Mouse (Mus musculus): Measurements from ENCODE around the gene Map2k6. TPM values are rescaled to one million over a fixed set of nuclear protein-coding genes. Genes with fewer than 3 reads are reported as not detected.

Map2k6 gene
- polyA plus RNA-seq, 1 experiment from 2014 or later = 7.1 TPM

- peak overlapping the region; percentile 76 for H3K4me2 ChIP-seq
- peak overlapping the region; percentile 40 for H3K9ac ChIP-seq
- H3K4me1 ChIP-seq = peaks cover 13% of the 10 kb centered on the region; the same call in 1 of the 2 replicates
- H3K27me3 ChIP-seq (replicated peaks) = no peaks in the 10 kb centered on the region
- H3K27ac ChIP-seq = 0 out of 2 replicates have a peak overlapping the region, but pooled peaks have one; percentile 11
- WGBS (ENCODE audit: insufficient replicate concordance) = 7% methylated on average over 20 of the region's 20 CpGs
- no peaks in the 10 kb centered on the region for H3K36me3 ChIP-seq
- peak; percentile 84 for ATAC-seq
- H3K9me3 ChIP-seq (replicated peaks) = no peaks in the 10 kb centered on the region
- peak overlapping the region; percentile 44 for H3K4me3 ChIP-seq
Measured at GRCm38 (mm10) chr11:110379661-110380309, 19.1 kb upstream of the Map2k6 start.

GRCm38 (mm10) chr11:110380310-110380668 is 18.6 kb upstream of the Map2k6 start:
- Histone ChIP-seq H3K4me1 (peaks cover 13% of the 10 kb centered on the region; the same call in 1 of the 2 replicates), H3K27ac (no peak overlapping the region), H3K4me2 (peak overlapping the region; percentile 76), H3K4me3 (peak overlapping the region; percentile 44), H3K27me3 (replicated peaks) (no peaks in the 10 kb centered on the region), H3K9ac (peak overlapping the region; percentile 40; the same call in 1 of the 2 replicates), H3K36me3 (no peaks in the 10 kb centered on the region), H3K9me3 (replicated peaks) (no peaks in the 10 kb centered on the region)
- ATAC-seq = peak; percentile 16; the same call in 1 of the 2 replicates
- 27% methylated on average over 15 of the region's 15 CpGs for WGBS (ENCODE audit: insufficient replicate concordance)

GRCm38 (mm10) chr11:110385487-110385886 is 13.4 kb upstream of the Map2k6 start:
- H3K4me1 ChIP-seq = 0 out of 2 replicates have a peak, but pooled peaks cover 3% of the 10 kb centered on the region
- no peak overlapping the region for H3K9ac ChIP-seq
- H3K4me2 ChIP-seq = no peak overlapping the region
- 62% methylated on average over 2 of the region's 2 CpGs for WGBS (ENCODE audit: insufficient replicate concordance)
- no peaks in the 10 kb centered on the region for H3K36me3 ChIP-seq
- no peaks in the 10 kb centered on the region for H3K27me3 ChIP-seq (replicated peaks)
- no peak for ATAC-seq
- no peak overlapping the region for H3K27ac ChIP-seq
- H3K9me3 ChIP-seq (replicated peaks) = no peaks in the 10 kb centered on the region
- no peak overlapping the region for H3K4me3 ChIP-seq

GRCm38 (mm10) chr11:110392763-110393162 is 6.2 kb upstream of the Map2k6 start:
- no peak overlapping the region for H3K9ac ChIP-seq
- H3K4me3 ChIP-seq = no peak overlapping the region
- H3K36me3 ChIP-seq = no peaks in the 10 kb centered on the region
- no peak for ATAC-seq
- no peaks in the 10 kb centered on the region for H3K9me3 ChIP-seq (replicated peaks)
- WGBS (ENCODE audit: insufficient replicate concordance) = 69% methylated on average over 3 of the region's 3 CpGs
- H3K27ac ChIP-seq = no peak overlapping the region
- peaks cover 10% of the 10 kb centered on the region; the same call in 1 of the 2 replicates for H3K27me3 ChIP-seq (replicated peaks)
- H3K4me1 ChIP-seq = no peaks in the 10 kb centered on the region
- H3K4me2 ChIP-seq = no peak overlapping the region

GRCm38 (mm10) chr11:110394788-110395452 is 4.0 kb upstream of the Map2k6 start:
- Histone ChIP-seq H3K9ac (no peak overlapping the region), H3K27me3 (replicated peaks) (peaks cover 10% of the 10 kb centered on the region; the same call in 1 of the 2 replicates), H3K4me1 (peaks cover 10% of the 10 kb centered on the region; the same call in 1 of the 2 replicates), H3K27ac (no peak overlapping the region), H3K4me3 (no peak overlapping the region), H3K9me3 (replicated peaks) (no peaks in the 10 kb centered on the region), H3K4me2 (no peak overlapping the region), H3K36me3 (no peaks in the 10 kb centered on the region)
- WGBS (ENCODE audit: insufficient replicate concordance) = 59% methylated on average over 5 of the region's 5 CpGs
- ATAC-seq = no peak

- Histone ChIP-seq H3K9ac (no peak overlapping the region), H3K27me3 (replicated peaks) (peaks cover 10% of the 10 kb centered on the region; the same call in 1 of the 2 replicates), H3K36me3 (no peaks in the 10 kb centered on the region), H3K4me1 (peaks cover 18% of the 10 kb centered on the region; the same call in 1 of the 2 replicates), H3K4me2 (no peak overlapping the region), H3K4me3 (no peak overlapping the region), H3K9me3 (replicated peaks) (no peaks in the 10 kb centered on the region), H3K27ac (no peak overlapping the region)
- WGBS (ENCODE audit: insufficient replicate concordance) = 63% methylated on average over 19 of the region's 19 CpGs
- ATAC-seq = no peak
Measured at GRCm38 (mm10) chr11:110396085-110396484, 2.8 kb upstream of the Map2k6 start.

- peaks cover 10% of the 10 kb centered on the region; the same call in 1 of the 2 replicates for H3K27me3 ChIP-seq (replicated peaks)
- H3K9me3 ChIP-seq (replicated peaks) = no peaks in the 10 kb centered on the region
- no peaks in the 10 kb centered on the region for H3K36me3 ChIP-seq
- H3K27ac ChIP-seq = no peak overlapping the region
- H3K4me2 ChIP-seq = peak overlapping the region; percentile 77
- H3K4me1 ChIP-seq = peaks cover 24% of the 10 kb centered on the region; the same call in 1 of the 2 replicates
- ATAC-seq = peak; percentile 37
- WGBS (ENCODE audit: insufficient replicate concordance) = 10% methylated on average over 15 of the region's 15 CpGs
- peak overlapping the region; percentile 63 for H3K4me3 ChIP-seq
- peak overlapping the region; percentile 43; the same call in 1 of the 2 replicates for H3K9ac ChIP-seq
Measured at GRCm38 (mm10) chr11:110399240-110400150, 573 bp downstream of the Map2k6 start.

- Histone ChIP-seq H3K9ac (peak overlapping the region; percentile 43; the same call in 1 of the 2 replicates), H3K27ac (no peak overlapping the region), H3K9me3 (replicated peaks) (no peaks in the 10 kb centered on the region), H3K4me2 (peak overlapping the region; percentile 77), H3K36me3 (no peaks in the 10 kb centered on the region), H3K27me3 (replicated peaks) (peaks cover 9% of the 10 kb centered on the region; the same call in 1 of the 2 replicates), H3K4me1 (peaks cover 24% of the 10 kb centered on the region; the same call in 1 of the 2 replicates), H3K4me3 (peak overlapping the region; percentile 63)
- WGBS (ENCODE audit: insufficient replicate concordance) = 52% methylated on average over 1 of the region's 1 CpGs
- ATAC-seq = no peak
Measured at GRCm38 (mm10) chr11:110400283-110400682, 1.4 kb downstream of the Map2k6 start.

GRCm38 (mm10) chr11:110402671-110403070 is 3.7 kb downstream of the Map2k6 start:
- Histone ChIP-seq H3K27me3 (replicated peaks) (no peaks in the 10 kb centered on the region), H3K4me1 (peaks cover 30% of the 10 kb centered on the region), H3K9me3 (replicated peaks) (no peaks in the 10 kb centered on the region), H3K27ac (no peak overlapping the region), H3K4me3 (no peak overlapping the region), H3K36me3 (no peaks in the 10 kb centered on the region), H3K4me2 (no peak overlapping the region), H3K9ac (no peak overlapping the region)
- WGBS (ENCODE audit: insufficient replicate concordance) = 53% methylated on average over 3 of the region's 3 CpGs
- ATAC-seq = no peak

- 37% methylated on average over 2 of the region's 2 CpGs for WGBS (ENCODE audit: insufficient replicate concordance)
- no peak overlapping the region for H3K27ac ChIP-seq
- H3K27me3 ChIP-seq (replicated peaks) = no peaks in the 10 kb centered on the region
- ATAC-seq = no peak
- no peak overlapping the region for H3K9ac ChIP-seq
- no peak overlapping the region for H3K4me2 ChIP-seq
- no peak overlapping the region for H3K4me3 ChIP-seq
- no peaks in the 10 kb centered on the region for H3K36me3 ChIP-seq
- H3K4me1 ChIP-seq = peaks cover 34% of the 10 kb centered on the region
- no peaks in the 10 kb centered on the region for H3K9me3 ChIP-seq (replicated peaks)
Measured at GRCm38 (mm10) chr11:110403602-110404001, 4.7 kb downstream of the Map2k6 start.

GRCm38 (mm10) chr11:110405607-110406006 is 6.7 kb downstream of the Map2k6 start:
- Histone ChIP-seq H3K9me3 (replicated peaks) (no peaks in the 10 kb centered on the region), H3K4me3 (no peak overlapping the region), H3K36me3 (no peaks in the 10 kb centered on the region), H3K27me3 (replicated peaks) (no peaks in the 10 kb centered on the region), H3K4me2 (no peak overlapping the region), H3K27ac (no peak overlapping the region), H3K9ac (no peak overlapping the region), H3K4me1 (peaks cover 19% of the 10 kb centered on the region)
- WGBS (ENCODE audit: insufficient replicate concordance) = 72% methylated on average over 9 of the region's 9 CpGs
- no peak for ATAC-seq
